Mouse (Mus musculus) frontal cortex, adult (tissue): ENCODE measurements around the gene Adcy6.
"Not testable (repeated sequence)": the region's sequence is repeated elsewhere in the genome, so short reads cannot be mapped to it uniquely, and the experiment has no call there.

Experiments used
- ATAC-seq: cut with Nextera tagmentation; 2 replicates; pipeline ENCODE4 v1.9.2; 2017; ENCODE audit warnings: mild to moderate bottlenecking, moderate library complexity, mixed read lengths; ENCODE audit not compliant: low TSS enrichment

Adcy6 gene

DNA sequence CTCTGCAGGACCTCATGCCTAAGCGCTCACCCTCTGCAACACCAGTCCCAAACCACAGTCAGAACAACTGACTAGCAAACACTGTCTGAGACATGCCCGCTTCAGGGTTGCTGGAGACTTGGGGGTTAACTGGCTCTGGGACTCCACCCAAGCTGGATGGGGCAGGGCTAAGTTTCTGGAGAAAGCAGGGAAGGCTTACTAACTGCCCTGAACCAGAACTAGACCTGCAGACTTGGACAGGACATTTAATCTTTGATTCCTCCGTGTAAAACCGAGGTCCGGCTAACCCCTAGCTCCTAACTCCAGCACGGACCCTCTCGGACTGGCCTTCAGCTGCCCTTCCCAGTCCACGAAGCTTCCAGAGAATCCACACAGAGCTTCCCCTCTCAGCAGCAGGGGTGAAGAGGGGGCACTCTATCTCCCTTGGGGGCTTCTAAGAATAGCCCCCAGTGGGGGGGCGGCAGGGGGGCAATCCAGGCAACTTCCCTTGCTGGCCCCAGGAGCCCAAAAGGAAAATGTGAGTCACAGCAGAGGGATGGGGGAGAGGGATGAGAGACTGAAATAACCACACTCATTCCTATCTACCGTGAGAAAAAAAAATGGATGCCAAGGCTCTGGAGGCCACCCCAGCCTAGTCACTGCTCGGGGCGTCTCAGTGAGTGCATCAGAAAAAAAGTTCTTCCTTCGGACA, 7.5 kb downstream of the Adcy6 start:
- peak; percentile 43; the same call in 1 of the 2 replicates for ATAC-seq

DNA sequence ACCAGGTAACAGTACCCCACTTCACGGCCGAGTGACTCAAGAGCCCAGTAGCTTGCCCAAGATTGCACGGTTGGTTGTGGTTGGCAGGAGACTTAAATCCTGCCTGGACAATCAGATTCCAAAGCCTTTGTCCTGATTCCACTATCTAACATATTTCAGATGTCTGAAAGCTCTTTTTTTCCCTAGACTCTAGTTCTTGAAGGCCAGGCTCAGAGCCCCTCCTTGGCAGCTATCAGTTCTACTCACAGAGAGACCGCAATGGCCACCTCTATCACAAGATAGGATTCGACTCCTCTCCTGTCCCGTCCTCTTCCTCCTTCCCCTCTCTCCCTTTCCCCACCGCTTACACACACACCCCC, 8.1 kb downstream of the Adcy6 start:
- no peak for ATAC-seq

DNA sequence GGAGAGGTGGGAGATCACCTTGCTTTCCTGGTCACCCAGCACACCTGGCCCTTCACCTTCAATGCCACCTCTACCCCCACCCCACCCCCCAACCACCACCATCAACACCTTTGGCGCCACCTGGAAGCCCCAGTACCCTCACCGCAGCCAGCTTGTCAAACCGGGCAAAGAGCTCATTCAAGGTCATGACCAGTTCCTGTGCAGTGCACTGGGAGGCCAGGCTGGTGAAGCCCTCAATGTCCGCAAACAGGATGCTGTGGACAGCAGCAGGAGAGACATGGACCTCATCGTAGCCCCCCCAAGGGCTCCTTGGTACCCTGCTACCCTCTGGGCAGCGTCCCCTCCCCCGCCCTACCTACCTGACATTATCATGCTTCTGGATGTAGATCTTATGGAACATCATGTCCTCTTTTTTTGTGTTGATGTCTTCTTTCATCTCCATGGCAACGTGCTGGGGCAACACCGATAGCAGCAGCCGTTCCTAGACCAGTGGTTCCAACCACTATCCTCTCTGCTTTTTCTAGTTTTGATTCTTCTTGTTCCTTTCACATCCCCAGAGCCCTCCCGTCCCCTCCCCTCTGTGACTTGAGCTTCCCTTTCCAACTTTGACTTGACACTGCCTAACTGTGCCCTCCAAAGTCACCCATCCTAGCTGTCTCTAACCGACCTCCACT, 9.7 kb downstream of the Adcy6 start:
- ATAC-seq = peak; percentile 34; the same call in 1 of the 2 replicates

DNA sequence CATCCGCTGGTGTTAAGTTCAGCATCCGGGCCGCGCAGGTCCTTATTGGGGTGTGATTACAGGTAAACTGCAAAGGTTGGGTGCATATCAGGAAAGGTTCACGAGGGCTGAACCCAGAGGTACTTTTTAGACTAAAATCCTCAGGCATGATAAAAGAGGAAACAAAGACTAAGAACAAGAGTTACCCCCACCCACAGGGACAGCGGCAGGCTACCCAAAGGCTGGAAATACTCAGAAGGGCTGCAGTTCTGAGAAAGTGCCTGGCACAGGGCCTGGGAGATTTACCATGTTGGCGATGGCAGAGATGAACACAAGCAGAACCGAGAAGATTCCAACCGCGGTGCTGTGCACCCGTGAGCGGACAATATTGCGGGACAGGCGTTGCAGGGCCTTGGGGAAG, 13.3 kb downstream of the Adcy6 start:
- ATAC-seq = no peak

DNA sequence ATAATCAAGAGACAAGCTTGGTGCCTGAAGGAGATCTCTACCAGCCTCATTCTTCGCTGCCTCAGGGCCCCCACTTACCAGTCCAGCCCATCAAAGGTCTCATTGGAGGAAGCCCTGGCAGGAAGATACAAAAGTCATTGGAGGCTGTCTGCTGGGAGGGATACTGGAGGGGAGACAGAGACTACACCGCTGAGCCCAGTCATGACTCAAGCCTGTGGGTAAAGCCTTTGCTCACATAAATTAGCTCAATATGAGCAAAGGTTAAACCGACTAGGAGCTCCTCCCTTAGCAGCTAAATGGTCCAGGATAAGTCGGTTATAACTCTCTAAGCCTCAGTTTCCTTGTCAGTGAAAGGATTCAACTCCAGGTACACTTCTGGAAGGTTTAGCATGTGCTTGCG, 14.8 kb downstream of the Adcy6 start:
- ATAC-seq = no peak

DNA sequence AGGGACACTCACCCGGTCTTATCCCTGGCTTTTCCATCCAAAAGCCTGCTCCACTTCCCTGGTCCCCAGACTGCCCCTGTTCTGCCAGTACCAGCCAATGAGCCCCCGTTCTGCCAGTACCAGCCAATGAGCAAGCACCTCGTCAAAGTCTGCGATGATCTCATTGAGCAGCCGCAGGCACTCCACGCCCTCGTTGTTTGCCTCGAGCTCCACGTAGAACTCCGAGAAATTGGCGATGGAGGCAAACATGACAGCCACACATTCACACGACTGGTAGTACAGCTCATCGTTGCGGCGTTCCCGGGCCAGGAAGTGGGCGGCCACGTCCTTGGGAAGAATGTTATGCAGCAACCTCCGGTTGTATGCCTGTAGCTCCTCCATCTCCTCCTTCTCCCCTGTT, 15.7 kb downstream of the Adcy6 start:
- ATAC-seq = peak; percentile 94

DNA sequence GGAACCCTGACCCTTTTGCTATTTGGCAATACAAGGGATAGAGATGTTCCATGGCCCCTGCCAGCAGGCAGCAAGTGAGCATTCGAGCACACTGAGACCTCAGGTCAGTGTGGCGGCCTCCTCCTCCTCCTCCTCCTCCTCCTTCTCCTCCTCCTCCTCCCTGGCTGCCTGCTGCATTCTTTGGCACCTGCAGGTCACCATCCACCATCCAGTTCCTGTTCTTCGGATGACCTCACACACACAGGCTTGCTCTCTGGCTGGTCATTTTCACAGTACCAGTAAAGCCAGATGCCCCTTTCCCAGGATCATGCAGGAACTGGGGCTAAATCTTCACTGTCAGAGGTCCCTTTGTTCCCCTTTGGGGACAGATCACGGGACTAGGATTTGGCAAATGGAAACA, 18.5 kb downstream of the Adcy6 start:
- no peak for ATAC-seq

DNA sequence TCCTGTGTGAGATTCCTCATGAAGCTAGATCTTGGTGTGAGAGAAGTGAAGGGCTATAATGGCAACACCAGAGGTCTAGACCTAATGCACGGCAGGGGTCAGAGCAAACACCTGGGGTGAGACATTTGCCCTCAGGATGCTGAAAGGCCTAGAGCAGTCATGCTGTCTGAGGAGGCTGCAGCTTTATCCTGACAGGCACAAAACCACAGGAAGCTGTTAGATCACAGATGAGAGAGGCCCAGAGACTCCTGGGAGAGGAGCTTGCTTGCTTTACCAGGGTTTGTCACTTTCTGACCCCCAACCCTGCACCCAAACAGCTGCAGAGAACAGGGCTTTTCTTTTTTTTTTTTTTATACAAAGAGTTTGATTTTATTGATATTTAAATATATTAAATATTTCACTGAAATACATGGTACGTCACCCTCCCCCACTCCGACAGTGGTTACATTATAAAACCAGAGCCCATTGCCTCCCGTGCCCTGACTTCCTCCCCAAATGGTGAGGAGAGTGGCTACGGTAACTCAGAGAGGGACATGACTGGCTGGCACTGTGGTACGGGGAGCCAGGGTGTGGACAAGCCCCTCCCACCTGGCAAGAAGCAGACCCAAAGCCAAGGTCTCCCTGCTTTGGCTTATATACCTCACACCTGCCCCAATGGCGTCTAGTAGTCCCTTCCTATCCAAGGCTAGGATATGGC, 20.1 kb downstream of the Adcy6 start:
- ATAC-seq = no peak

DNA sequence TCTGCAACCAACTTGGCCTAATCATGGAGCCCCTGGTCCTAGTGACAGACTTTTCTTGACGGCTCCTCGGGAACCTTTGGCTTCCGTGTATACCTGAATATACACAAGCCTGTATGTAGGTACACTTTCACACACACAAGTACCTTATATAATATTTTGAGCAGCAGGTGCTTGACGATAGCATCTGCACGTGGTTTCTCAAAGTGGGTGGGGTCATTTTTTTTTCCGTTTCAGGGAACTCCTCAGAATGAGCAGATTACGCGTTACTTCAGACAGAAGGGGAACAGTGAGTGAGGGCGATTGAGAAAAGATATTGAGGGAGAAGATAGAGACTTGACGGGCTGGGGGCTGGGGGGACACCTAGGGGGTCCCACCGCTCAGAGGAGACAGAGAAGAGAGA, 22.1 kb downstream of the Adcy6 start:
- ATAC-seq = no peak

DNA sequence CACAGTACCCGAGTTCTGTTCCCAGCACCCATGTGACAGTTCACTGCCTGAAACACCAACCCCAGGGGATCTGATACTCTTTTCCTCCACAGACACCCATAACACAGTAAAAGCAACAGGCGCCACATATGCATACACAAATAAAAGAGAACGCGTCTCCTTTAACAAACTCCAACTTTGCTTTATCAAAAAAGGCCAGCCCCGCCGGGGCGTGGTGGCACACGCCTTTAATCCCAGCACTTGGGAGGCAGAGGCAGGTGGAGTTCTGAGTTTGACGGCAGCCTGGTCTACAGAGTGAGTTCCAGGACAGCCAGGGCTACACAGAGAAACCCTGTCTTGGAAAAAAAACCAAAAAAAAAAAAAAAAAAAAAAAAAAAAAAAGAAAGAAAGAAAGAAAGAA, 23.7 kb downstream of the Adcy6 start:
- ATAC-seq = not testable (repeated sequence)

DNA sequence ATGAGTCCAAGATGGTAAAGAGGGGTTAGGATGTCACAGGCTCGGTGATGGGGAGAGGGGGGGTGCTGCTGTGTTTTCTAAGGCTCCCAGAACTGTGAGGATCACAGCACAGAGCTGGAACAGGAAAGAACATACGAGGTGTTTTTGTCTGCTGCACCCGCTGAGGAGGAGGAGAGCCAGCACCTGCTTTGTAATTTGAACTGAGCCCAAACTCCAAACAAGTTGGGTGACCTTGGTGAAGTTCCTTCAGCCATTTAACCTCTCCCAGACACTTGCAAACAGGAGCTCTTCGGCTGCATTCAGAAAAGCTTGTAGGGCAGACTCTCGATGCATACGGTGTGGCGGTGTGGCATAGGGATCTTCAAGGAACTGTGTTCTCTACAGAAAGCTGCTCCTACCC, 24.5 kb downstream of the Adcy6 start:
- ATAC-seq = no peak

DNA sequence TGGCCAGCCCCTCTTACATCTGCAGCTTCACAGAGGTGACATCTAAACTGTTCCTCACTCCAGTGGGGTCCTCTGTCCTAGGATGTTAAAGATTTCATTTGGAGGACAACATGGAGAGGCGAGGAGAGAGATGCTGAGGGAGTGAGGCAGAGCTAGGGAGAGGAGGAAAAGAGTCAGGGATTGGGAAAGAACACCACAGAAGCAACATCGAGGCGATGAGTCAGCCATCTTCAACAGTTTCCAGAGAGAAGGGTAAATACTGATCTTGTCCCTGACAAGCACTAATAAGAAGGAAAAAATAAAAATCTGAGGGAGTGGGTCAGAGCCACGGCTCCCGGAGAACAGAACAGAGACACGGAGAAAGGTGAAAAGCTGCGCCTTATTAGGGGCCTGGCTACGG, 26.9 kb downstream of the Adcy6 start:
- no peak for ATAC-seq

DNA sequence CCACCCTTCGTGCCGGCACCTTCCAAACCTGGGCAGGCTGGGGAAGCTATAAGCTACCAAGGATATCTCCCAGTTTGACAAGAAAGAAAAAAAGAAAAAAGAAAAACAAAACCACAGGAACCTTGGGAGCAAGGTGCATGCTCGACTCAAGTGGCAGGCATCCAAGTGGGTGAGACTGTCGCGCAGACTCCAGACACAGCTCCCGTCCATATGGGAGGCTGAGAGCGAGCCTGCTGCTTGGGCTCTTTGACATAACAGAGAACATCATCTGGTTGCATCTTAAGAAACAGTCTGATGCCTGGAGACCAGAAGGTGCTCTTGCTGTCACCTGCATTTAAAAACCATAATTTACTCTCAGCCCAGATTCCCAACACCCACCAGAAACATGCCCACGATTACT, 27.5 kb downstream of the Adcy6 start:
- ATAC-seq = peak; percentile 59; the same call in 1 of the 2 replicates

DNA sequence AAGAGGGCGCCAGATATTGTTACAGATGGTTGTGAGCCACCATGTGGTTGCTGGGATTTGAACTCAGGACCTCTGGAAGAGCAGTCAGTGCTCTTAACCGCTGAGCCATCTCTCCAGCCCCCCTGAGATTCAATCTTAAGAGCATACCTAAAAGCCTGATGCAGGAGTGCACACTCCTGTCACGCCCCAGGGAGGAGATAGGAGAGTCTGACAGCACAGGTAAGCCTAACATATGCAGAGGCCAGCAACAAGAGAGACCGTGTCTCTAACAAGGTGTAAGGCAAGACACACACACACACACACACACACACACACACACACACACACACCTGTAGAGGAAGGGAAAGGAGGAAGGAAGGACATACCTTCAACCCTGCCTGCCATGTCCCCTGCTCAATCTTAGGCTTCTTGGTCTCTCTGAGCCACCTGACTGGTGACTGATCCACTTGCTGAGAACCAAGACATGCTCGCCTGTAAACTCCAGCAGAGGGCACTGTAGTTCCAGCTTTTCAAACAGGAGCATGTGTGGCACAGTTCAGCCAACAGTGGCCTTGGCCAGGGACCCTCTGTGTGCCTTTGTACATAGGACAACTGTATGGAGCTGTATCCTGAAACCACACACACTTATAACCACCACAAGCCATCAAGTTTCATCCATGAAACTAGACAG, 29.9 kb downstream of the Adcy6 start:
- peak; percentile 84 for ATAC-seq

DNA sequence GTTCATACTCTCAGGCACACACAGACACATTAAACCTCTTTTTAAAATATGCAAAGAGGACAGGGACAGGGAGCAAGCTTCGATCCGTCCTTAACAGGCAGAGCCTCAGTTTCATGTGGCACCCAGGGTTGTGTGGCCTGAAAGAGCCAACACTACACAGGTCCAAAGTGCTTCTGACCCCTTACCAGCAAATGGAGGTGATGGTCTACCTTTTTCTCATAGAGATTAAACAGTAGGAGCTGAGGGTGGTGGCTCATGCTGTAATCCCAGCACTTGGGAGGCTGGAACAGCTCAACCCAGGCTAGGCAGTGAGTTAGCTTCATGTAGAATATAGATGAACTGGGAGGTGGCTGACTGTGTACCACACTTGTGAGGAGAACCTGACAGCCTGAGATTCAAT, 30.6 kb downstream of the Adcy6 start:
- ATAC-seq = no peak

DNA sequence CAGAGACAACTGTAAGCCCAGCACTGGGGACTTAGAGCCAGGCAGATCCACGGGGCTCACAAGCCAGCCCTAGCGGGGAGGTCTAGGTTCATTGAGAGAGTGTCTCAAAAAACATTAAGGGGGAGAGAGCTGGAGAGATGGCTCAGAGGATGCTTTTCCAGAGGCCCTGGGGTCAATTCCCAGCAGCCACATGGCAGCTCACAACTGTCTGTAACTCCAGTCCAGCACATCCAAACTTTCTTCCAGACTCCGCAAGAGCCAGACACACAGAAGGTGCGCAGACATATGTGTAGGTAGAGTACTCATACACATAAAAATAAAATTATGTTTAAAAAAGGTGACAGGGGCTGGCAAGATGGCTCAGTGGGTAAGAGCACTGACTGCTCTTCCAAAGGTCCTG, 36.6 kb downstream of the Adcy6 start:
- ATAC-seq = no peak

DNA sequence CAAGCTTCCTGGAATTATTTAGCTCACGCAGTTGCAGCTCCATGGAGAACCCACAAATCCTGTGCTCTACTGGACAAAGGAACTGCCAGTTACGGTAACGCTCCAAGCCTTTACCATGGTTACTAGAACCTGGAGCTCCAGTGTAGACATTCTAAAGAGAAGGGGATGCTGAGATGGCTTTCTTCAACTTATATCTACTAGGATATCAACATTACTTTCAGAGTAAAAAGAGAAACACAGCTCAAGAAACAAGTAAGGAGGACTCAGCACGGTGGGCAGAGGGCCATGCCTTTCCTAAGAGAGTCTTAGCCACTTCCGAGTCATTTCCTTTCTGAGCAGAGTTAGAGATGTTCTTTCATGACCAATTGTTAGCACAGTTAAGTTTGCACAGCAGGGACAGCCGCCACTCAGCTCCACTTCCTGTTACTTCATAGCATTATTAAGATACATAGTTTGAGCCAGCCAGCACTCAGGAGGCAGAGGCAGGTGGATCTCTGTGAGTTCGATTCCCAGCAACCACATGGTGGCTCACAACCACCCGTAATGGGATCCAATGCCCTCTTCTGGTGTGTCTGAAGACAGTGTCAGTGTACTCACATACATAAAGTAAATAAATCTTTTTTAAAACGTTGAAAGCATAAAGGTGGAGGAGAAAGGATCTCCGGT, 38.9 kb downstream of the Adcy6 start, which contains the start of the genes Ccnt1 and 4930415O20Rik:
Ccnt1 (minus strand) TSS at position 51 of the 666 bp plus-strand sequence.
4930415O20Rik (plus strand) TSS at position 132 of the 666 bp plus-strand sequence.
- no peak for ATAC-seq

DNA sequence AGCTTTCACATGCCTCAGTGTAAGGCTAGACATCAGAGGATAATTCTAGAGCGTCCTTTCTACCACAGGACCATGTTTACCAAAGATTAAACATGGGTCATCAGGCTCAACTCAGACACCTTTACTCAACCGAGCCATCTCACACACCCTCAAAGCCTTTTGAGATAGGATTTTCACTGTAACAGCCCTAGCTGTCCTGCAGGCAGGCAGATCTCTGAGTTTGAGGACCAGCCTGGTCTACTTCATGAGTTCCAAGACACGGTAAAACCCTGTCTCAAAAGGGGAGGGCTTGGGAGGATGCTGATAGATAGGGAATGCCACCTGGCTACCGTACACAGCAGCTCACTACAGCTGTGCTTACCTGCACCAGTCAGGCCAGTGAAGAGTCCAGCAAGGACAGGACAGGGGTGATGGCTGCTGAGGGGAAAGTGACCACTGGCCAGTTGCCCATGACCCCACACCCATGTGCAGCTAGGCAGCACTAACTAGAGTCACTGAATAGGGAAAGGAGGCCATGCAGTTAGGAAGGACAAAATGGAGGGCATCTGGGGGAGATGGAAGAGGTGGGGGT, 40.0 kb downstream of the Adcy6 start:
- no peak for ATAC-seq

DNA sequence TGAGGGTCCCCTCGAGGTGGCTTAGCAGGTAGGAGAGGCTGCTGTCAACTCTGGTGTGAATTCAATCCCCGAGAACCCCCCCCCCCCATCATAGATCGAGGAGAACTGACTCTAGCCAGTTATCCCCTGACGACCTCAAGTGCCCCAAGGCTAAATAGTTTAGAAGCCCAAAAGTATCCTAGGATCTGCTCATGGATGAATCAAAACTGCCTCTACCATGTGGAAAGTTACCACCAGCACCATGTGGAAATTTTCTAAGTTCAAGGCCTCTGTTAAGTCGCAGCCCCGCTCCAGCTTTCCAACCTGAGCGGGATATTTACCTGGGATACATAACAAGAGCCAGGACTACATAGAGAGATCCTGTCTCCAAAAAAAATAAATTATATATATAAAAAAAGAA, 40.7 kb downstream of the Adcy6 start:
- no peak for ATAC-seq

DNA sequence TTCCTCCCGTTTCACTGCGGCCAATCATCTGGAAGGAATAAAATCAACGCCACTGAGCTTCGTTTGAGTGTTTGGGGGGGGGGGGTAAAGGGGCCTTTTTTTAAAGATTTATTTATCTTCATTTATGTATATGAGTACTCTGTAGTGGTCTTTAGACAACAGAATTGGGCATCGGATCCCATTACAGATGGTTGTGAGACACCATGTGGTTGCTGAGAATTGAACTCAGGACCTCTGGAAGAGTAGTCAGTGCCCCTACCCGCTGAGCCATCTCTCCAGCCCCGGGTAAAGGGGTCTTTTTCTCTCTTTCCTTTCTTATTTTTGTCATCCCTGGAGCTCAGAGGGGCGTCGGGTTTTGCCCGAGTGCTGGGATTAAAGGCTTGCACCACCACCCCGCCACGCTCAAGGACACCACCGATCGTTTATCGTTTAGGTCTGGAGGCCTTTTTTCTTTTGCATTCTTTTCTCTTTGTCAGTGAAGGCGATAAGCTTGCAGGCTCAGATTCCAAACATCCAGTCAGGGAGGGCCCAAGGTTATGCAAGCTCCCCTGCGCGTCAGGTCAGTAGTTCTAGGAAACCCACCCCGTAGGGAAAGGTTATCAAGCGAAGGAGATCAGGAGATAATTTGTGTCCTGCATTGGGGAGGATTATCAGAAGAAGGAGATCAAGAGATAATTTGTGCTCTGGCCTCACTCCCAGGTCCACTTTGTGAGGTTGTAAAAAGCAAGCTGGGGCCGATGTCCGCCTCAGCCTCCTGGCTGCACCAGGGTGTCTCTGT, 41.4 kb downstream of the Adcy6 start:
- no peak for ATAC-seq
